Mouse (Mus musculus) gastrocnemius, postnatal 10 days (tissue): ENCODE data around the gene Nr3c2. TPM values are rescaled to one million over a fixed set of nuclear protein-coding genes. Genes with fewer than 3 reads are reported as not detected.

Experiments
- DNase-seq: peaks from one replicate; pipeline ENCODE4 v3.0.0; 2021; ENCODE audit warnings: mixed read lengths
- total RNA-seq, 2 experiments: library from RNA; stranded (reverse); gene quantifications; 2 replicates each; pipeline ENCODE4 v1.2.3; 2021

Gene Nr3c2
- total RNA-seq, 2 experiments from 2014 or later = 8.2 to 11.2 TPM

GRCm38 (mm10) chr8:77251134-77251533 is 351.9 kb downstream of the Nr3c2 start:
- no peak for DNase-seq

GRCm38 (mm10) chr8:77254466-77254865 is 355.2 kb downstream of the Nr3c2 start:
- DNase-seq = no peak

GRCm38 (mm10) chr8:77256450-77257084 is 357.3 kb downstream of the Nr3c2 start:
- no peak for DNase-seq

- no peak for DNase-seq
Observed at GRCm38 (mm10) chr8:77257085-77257451, 357.8 kb downstream of the Nr3c2 start.

GRCm38 (mm10) chr8:77261215-77261614 is 362.0 kb downstream of the Nr3c2 start:
- DNase-seq = no peak

GRCm38 (mm10) chr8:77262216-77263009 is 363.2 kb downstream of the Nr3c2 start:
- DNase-seq = no peak

- DNase-seq = no peak
Observed at GRCm38 (mm10) chr8:77267941-77268405, 368.7 kb downstream of the Nr3c2 start.

- no peak for DNase-seq
Observed at GRCm38 (mm10) chr8:77272136-77272535, 372.9 kb downstream of the Nr3c2 start.

- DNase-seq = no peak
Observed at GRCm38 (mm10) chr8:77275571-77275970, 376.3 kb downstream of the Nr3c2 start.

GRCm38 (mm10) chr8:77276827-77277226 is 377.6 kb downstream of the Nr3c2 start:
- peak; percentile 32 for DNase-seq

- DNase-seq = no peak
Observed at GRCm38 (mm10) chr8:77278246-77278645, 379.0 kb downstream of the Nr3c2 start.

GRCm38 (mm10) chr8:77279977-77280376 is 380.7 kb downstream of the Nr3c2 start:
- DNase-seq = no peak

GRCm38 (mm10) chr8:77282605-77283236 is 383.5 kb downstream of the Nr3c2 start:
- DNase-seq = no peak

GRCm38 (mm10) chr8:77284473-77284872 is 385.2 kb downstream of the Nr3c2 start:
- DNase-seq = no peak

- DNase-seq = no peak
Observed at GRCm38 (mm10) chr8:77288065-77288464, 388.8 kb downstream of the Nr3c2 start.

- DNase-seq = no peak
Observed at GRCm38 (mm10) chr8:77288492-77288891, 389.2 kb downstream of the Nr3c2 start.

- DNase-seq = no peak
Observed at GRCm38 (mm10) chr8:77292120-77292519, 392.9 kb downstream of the Nr3c2 start.

GRCm38 (mm10) chr8:77292649-77293048 is 393.4 kb downstream of the Nr3c2 start:
- DNase-seq = no peak

GRCm38 (mm10) chr8:77294599-77294998 is 395.4 kb downstream of the Nr3c2 start:
- DNase-seq = no peak
